Mouse (Mus musculus) liver, embryonic 16.5 days (tissue): Measurements from ENCODE around the gene Tmem104. TPM values are rescaled to one million over a fixed set of nuclear protein-coding genes. Genes with fewer than 3 reads are reported as not detected.

Experiments
- ATAC-seq: fragments of 200-750 bp; cut with Nextera tagmentation; 2 replicates; pipeline ENCODE4 v1.8.0; 2017; ENCODE audit warnings: low read depth, mild to moderate bottlenecking, moderate number of reproducible peaks, moderate library complexity
- H3K27ac ChIP-seq: fragments of 300-500 bp; sonication (generic); 2 replicates; pipeline ENCODE4 v1.5.1; 2014; ENCODE audit warnings: mild to moderate bottlenecking, low read length
- H3K27me3 ChIP-seq: fragments of 300-500 bp; sonication (generic); 2 replicates; pipeline ENCODE4 v1.6.1; 2014; ENCODE audit warnings: low read depth, low read length, mixed read lengths; ENCODE audit not compliant: control insufficient read depth, insufficient read depth
- H3K36me3 ChIP-seq: fragments of 300-500 bp; sonication (generic); 2 replicates; pipeline ENCODE4 v1.6.1; 2014; ENCODE audit warnings: mild to moderate bottlenecking; ENCODE audit not compliant: control insufficient read depth, insufficient read depth
- H3K4me1 ChIP-seq: fragments of 300-500 bp; sonication (generic); 2 replicates; pipeline ENCODE4 v1.6.1; 2014; ENCODE audit warnings: low read depth, low read length, mixed read lengths; ENCODE audit not compliant: control insufficient read depth
- H3K4me2 ChIP-seq: fragments of 300-500 bp; sonication (generic); 2 replicates; pipeline ENCODE4 v1.6.1; 2014; ENCODE audit warnings: low read depth, low read length, mixed read lengths
- H3K4me3 ChIP-seq: fragments of 300-500 bp; sonication (generic); 2 replicates; pipeline ENCODE4 v1.5.1; 2014; ENCODE audit warnings: low read depth, mild to moderate bottlenecking, low read length
- H3K9ac ChIP-seq: fragments of 300-500 bp; sonication (generic); 2 replicates; pipeline ENCODE4 v1.6.1; 2014; ENCODE audit warnings: low read depth, low read length
- H3K9me3 ChIP-seq: fragments of 300-500 bp; sonication (generic); replicated peaks from 2 replicates; pipeline ENCODE4 v1.6.1; 2016; ENCODE audit warnings: low read length; ENCODE audit not compliant: control insufficient read depth
- WGBS: fragments of 180-500 bp; shearing (Covaris S2); extraction: QIAGEN DNeasy Blood & Tissue Kit; methylation state at CpG from one replicate; pipeline ENCODE4 v1.1.7; 2014; ENCODE audit not compliant: insufficient replicate concordance; 5-methylcytosine and 5-hydroxymethylcytosine counted together
- polyA plus RNA-seq: library from polyadenylated mRNA; unstranded; fragments of >200 nt; fragmentation: Nextera tagmentation; extraction: Ambion mirVana; gene quantifications from 2 replicates; pipeline ENCODE4 v1.2.1, GENCODE M21; 2015

Tmem104 gene
- polyA plus RNA-seq, 1 experiment from 2014 or later: 6.4 TPM

- Histone ChIP-seq H3K27ac (peak overlapping the region; percentile 35), H3K9ac (no peak overlapping the region), H3K36me3 (no peaks in the 10 kb centered on the region; the same call in 1 of the 2 replicates), H3K4me3 (no peak overlapping the region), H3K4me1 (peaks cover 13% of the 10 kb centered on the region), H3K27me3 (no peaks in the 10 kb centered on the region), H3K9me3 (no peaks in the 10 kb centered on the region), H3K4me2 (no peak overlapping the region)
- WGBS: 37% methylated on average over 9 of the region's 9 CpGs
- ATAC-seq: peak; percentile 55
Observed at GRCm38 (mm10) chr11:115219263-115219662, 32.0 kb downstream of the Tmem104 start.

- Histone ChIP-seq H3K4me1 (peaks cover 13% of the 10 kb centered on the region), H3K4me3 (no peak overlapping the region), H3K9me3 (no peaks in the 10 kb centered on the region), H3K27me3 (no peaks in the 10 kb centered on the region), H3K27ac (peak overlapping the region; percentile 35), H3K36me3 (no peaks in the 10 kb centered on the region; the same call in 1 of the 2 replicates), H3K4me2 (no peak overlapping the region), H3K9ac (no peak overlapping the region)
- peak; percentile 19; the same call in 1 of the 2 replicates for ATAC-seq
- WGBS: 59% methylated on average over 10 of the region's 10 CpGs
Observed at GRCm38 (mm10) chr11:115219685-115220084, 32.4 kb downstream of the Tmem104 start.

GRCm38 (mm10) chr11:115222077-115222476 is 34.8 kb downstream of the Tmem104 start:
- Histone ChIP-seq H3K27me3 (no peaks in the 10 kb centered on the region), H3K4me2 (no peak overlapping the region), H3K4me3 (no peak overlapping the region), H3K27ac (no peak overlapping the region), H3K36me3 (no peaks in the 10 kb centered on the region; the same call in 1 of the 2 replicates), H3K9ac (no peak overlapping the region), H3K9me3 (no peaks in the 10 kb centered on the region), H3K4me1 (peaks cover 13% of the 10 kb centered on the region)
- 58% methylated on average over 12 of the region's 12 CpGs for WGBS
- no peak for ATAC-seq

- 59% methylated on average over 5 of the region's 5 CpGs for WGBS
- Histone ChIP-seq H3K27me3 (no peaks in the 10 kb centered on the region), H3K9ac (no peak overlapping the region), H3K27ac (no peak overlapping the region), H3K36me3 (no peaks in the 10 kb centered on the region; the same call in 1 of the 2 replicates), H3K9me3 (no peaks in the 10 kb centered on the region), H3K4me3 (no peak overlapping the region), H3K4me1 (peaks cover 13% of the 10 kb centered on the region), H3K4me2 (no peak overlapping the region)
- ATAC-seq: no peak
Observed at GRCm38 (mm10) chr11:115222570-115222969, 35.3 kb downstream of the Tmem104 start.

- no peak overlapping the region for H3K9ac ChIP-seq
- no peaks in the 10 kb centered on the region for H3K27me3 ChIP-seq
- no peak overlapping the region for H3K27ac ChIP-seq
- ATAC-seq: no peak
- peaks cover 11% of the 10 kb centered on the region for H3K4me1 ChIP-seq
- no peaks in the 10 kb centered on the region; the same call in 1 of the 2 replicates for H3K36me3 ChIP-seq
- no peak overlapping the region for H3K4me2 ChIP-seq
- H3K9me3 ChIP-seq: no peaks in the 10 kb centered on the region
- no peak overlapping the region for H3K4me3 ChIP-seq
- WGBS: 38% methylated on average over 11 of the region's 11 CpGs
Observed at GRCm38 (mm10) chr11:115223451-115223850, 36.2 kb downstream of the Tmem104 start.

GRCm38 (mm10) chr11:115223877-115224276 is 36.6 kb downstream of the Tmem104 start:
- Histone ChIP-seq H3K27me3 (no peaks in the 10 kb centered on the region), H3K27ac (no peak overlapping the region), H3K4me2 (no peak overlapping the region), H3K4me1 (peaks cover 7% of the 10 kb centered on the region), H3K36me3 (no peaks in the 10 kb centered on the region; the same call in 1 of the 2 replicates), H3K9me3 (no peaks in the 10 kb centered on the region), H3K9ac (no peak overlapping the region), H3K4me3 (no peak overlapping the region)
- 28% methylated on average over 6 of the region's 6 CpGs for WGBS
- ATAC-seq: no peak

- no peak overlapping the region for H3K9ac ChIP-seq
- no peak for ATAC-seq
- H3K4me1 ChIP-seq: no peaks in the 10 kb centered on the region; the same call in none of the 2 replicates
- H3K27me3 ChIP-seq: no peaks in the 10 kb centered on the region
- H3K9me3 ChIP-seq: no peaks in the 10 kb centered on the region
- WGBS: 42% methylated on average over 8 of the region's 8 CpGs
- H3K27ac ChIP-seq: no peak overlapping the region
- no peak overlapping the region for H3K4me2 ChIP-seq
- H3K4me3 ChIP-seq: no peak overlapping the region
- H3K36me3 ChIP-seq: no peaks in the 10 kb centered on the region; the same call in 1 of the 2 replicates
Observed at GRCm38 (mm10) chr11:115224889-115225288, 37.6 kb downstream of the Tmem104 start.

- Histone ChIP-seq H3K36me3 (no peaks in the 10 kb centered on the region; the same call in 1 of the 2 replicates), H3K27ac (no peak overlapping the region), H3K4me2 (no peak overlapping the region), H3K9ac (no peak overlapping the region), H3K9me3 (no peaks in the 10 kb centered on the region), H3K4me3 (no peak overlapping the region), H3K27me3 (no peaks in the 10 kb centered on the region), H3K4me1 (no peaks in the 10 kb centered on the region; the same call in none of the 2 replicates)
- WGBS: 78% methylated on average over 6 of the region's 6 CpGs
- no peak for ATAC-seq
Observed at GRCm38 (mm10) chr11:115225301-115225700, 38.0 kb downstream of the Tmem104 start.

GRCm38 (mm10) chr11:115226811-115227491 is 39.7 kb downstream of the Tmem104 start:
- no peak overlapping the region for H3K27ac ChIP-seq
- 45% methylated on average over 14 of the region's 14 CpGs for WGBS

More at GRCm38 (mm10) chr11:115226811-115227491, 39.7 kb downstream of the Tmem104 start:
- Histone ChIP-seq H3K9me3 (no peaks in the 10 kb centered on the region), H3K4me3 (no peak overlapping the region), H3K4me2 (no peak overlapping the region), H3K27me3 (no peaks in the 10 kb centered on the region), H3K36me3 (no peaks in the 10 kb centered on the region), H3K9ac (no peak overlapping the region), H3K4me1 (peaks cover 6% of the 10 kb centered on the region)
- ATAC-seq: peak; percentile 30; the same call in 1 of the 2 replicates
